ENCODE assay signal across 8 mouse cellular contexts in the genomic region with DNA sequence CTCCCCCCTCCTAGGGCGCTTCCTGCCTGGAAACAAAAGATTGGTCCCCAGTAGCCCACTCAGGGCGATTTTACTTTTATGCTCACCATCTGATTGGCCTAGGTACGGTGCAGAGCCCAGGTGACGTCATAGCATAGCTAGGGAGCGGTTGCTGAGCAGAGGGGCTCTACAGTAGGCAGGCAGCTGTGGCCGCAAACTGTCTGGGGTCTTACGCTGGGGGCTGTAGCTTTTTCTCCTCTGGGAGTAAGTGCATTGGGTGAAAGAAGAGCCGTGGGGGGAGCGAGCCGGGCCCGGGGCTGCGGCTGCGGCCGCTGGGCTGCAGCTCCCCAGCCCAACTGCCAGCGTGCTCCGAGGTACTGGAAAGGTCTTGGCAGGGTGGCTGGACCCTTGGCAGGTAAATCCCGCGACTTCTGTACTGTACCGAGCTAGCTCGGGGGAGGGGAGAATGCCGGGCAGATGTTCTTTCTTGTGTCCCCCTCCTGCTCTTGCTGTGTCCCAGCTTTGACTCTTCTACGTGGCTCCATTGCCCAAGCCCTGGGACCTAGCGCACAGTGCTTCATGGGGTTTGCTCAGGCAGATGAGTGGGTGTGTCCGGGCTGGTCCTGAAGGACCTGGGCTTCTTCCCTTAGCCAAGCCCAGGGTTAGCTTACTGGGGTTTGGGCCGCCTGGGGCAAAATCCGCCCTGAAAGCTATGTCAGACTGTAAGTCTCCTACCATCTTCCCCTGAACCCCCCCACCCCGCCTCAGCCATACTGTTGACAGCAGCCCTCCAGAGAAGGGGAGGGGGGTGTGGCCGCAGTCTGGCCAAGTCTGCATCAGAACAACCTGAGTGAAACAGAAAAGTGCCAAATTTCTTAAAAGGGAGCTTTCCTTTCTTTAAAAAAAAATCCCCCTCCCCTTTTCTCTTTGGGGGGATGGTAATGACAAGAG.
DNase-seq lines count a peak whose midpoint lies in the region; ATAC-seq lines count a peak whose summit lies in the region.

No protein-coding gene starts in this region.

- WGBS in heart, embryonic 16.5 days = 18% methylated on average over 23 of the region's 28 CpGs

- ATAC-seq in heart, embryonic 16.5 days (replicated peaks; ENCODE audit: extremely low read depth, insufficient read depth, low FRiP score) = peak; percentile 88
- ATAC-seq in erythroblast, adult 5-6 weeks (replicated peaks; ENCODE audit: low FRiP score, poor library complexity, severe bottlenecking) = no peak

- peak overlapping the region; percentile 72 for H3K4me2 ChIP-seq in heart, embryonic 16.5 days (ENCODE audit: low read depth, low read length)

- H3K27me3 ChIP-seq in heart, embryonic 16.5 days (ENCODE audit: control insufficient read depth, insufficient read depth, low read length) = no peaks in the 10 kb centered on the region

- no peaks in the 10 kb centered on the region; the same call in 1 of the 2 replicates for H3K9me3 ChIP-seq in heart, embryonic 16.5 days (replicated peaks; ENCODE audit: control insufficient read depth, low read length)

- peak overlapping the region; percentile 57 for H3K9ac ChIP-seq in heart, embryonic 16.5 days (ENCODE audit: low read length)

- H3K4me3 ChIP-seq in heart, embryonic 16.5 days (ENCODE audit: low read length) = peak overlapping the region; percentile 55

- DNase-seq in urinary bladder, postnatal 14 days (ENCODE audit: low spot score) = peak; percentile 2
- no peak for DNase-seq in urinary bladder, adult 18-20 months (ENCODE audit: low spot score in 2 of 2)
- peak; percentile 84 for DNase-seq in embryo, embryonic 11 days
- DNase-seq in layer of hippocampus, postnatal 14 days (ENCODE audit: low spot score in 2 of 2) = peak; percentile 26 to 70
- peak; percentile 11 for DNase-seq in lung, postnatal 10 days
- peak; percentile 29 for DNase-seq in right cerebral cortex, postnatal 14 days

- no peaks in the 10 kb centered on the region for H3K36me3 ChIP-seq in heart, embryonic 16.5 days (ENCODE audit: control insufficient read depth, insufficient read depth)

- no peaks in the 10 kb centered on the region for H3K4me1 ChIP-seq in heart, embryonic 16.5 days (ENCODE audit: control insufficient read depth, insufficient read depth, low read length)

- no peak overlapping the region for H3K27ac ChIP-seq in heart, embryonic 16.5 days (ENCODE audit: low read length)

Comparison
In these comparisons a context has a peak if more than half of its experiments do, and no peak if none do; other contexts are left out.
1. DNase-seq: peak in urinary bladder, postnatal 14 days (single experiment), embryo, embryonic 11 days (single experiment), layer of hippocampus, postnatal 14 days (2 of 2), lung, postnatal 10 days (single experiment) and right cerebral cortex, postnatal 14 days (single experiment); none in urinary bladder, adult 18-20 months (0 of 2).